Mouse (Mus musculus): ENCODE measurements around the gene St6galnac3. TPM values are rescaled to one million over a fixed set of nuclear protein-coding genes. Genes with fewer than 3 reads are reported as not detected.

The St6galnac3 gene
- polyA plus RNA-seq, 1 experiment, result not detected

- Histone ChIP-seq H3K79me2 (ENCODE audit: control insufficient read depth, insufficient read depth) (no peaks in the 10 kb centered on the region), H3K79me3 (ENCODE audit: low read depth) (no peaks in the 10 kb centered on the region), H3K27me3 (ENCODE audit: control insufficient read depth, insufficient read depth, insufficient read length) (no peaks in the 10 kb centered on the region), H3K4me3 (ENCODE audit: insufficient read depth, poor library complexity, severe bottlenecking) (no peak overlapping the region), H3K36me3 (ENCODE audit: control insufficient read depth, insufficient read depth) (no peaks in the 10 kb centered on the region), H3ac (ENCODE audit: control insufficient read depth, insufficient read length, low read depth) (no peak overlapping the region)
- peak; percentile 55 for TF ChIP-seq MYOD1 (IDR thresholded peaks at IDR 0.05; ENCODE audit: control insufficient read depth, insufficient read length, low read depth)
- TF ChIP-seq CEBPB (IDR thresholded peaks at IDR 0.05; ENCODE audit: low read depth), result no peak
- no peak for TF ChIP-seq CTCF (IDR thresholded peaks at IDR 0.05; ENCODE audit: control insufficient read depth, insufficient read depth, insufficient read length)
- TF ChIP-seq FOSL1 (IDR thresholded peaks at IDR 0.05; ENCODE audit: insufficient read depth, low read length, poor library complexity, severe bottlenecking), result no peak
Observed at GRCm38 (mm10) chr3:153416383-153416782, 308.6 kb downstream of the St6galnac3 start.

GRCm38 (mm10) chr3:153414132-153414531 lies 310.8 kb downstream of the St6galnac3 start:
- no peaks in the 10 kb centered on the region for H3K27me3 ChIP-seq (ENCODE audit: control insufficient read depth, insufficient read depth, insufficient read length)
- H3K4me3 ChIP-seq (ENCODE audit: insufficient read depth, poor library complexity, severe bottlenecking), result no peak overlapping the region
- no peak overlapping the region for H3ac ChIP-seq (ENCODE audit: control insufficient read depth, insufficient read length, low read depth)
- no peaks in the 10 kb centered on the region for H3K79me3 ChIP-seq (ENCODE audit: low read depth)
- H3K79me2 ChIP-seq (ENCODE audit: control insufficient read depth, insufficient read depth), result no peaks in the 10 kb centered on the region
- TF ChIP-seq CTCF (IDR thresholded peaks at IDR 0.05; ENCODE audit: control insufficient read depth, insufficient read depth, insufficient read length) (no peak), MYOD1 (IDR thresholded peaks at IDR 0.05; ENCODE audit: control insufficient read depth, insufficient read length, low read depth) (no peak), MAX (IDR thresholded peaks at IDR 0.05) (no peak), CEBPB (IDR thresholded peaks at IDR 0.05; ENCODE audit: low read depth) (no peak), FOSL1 (IDR thresholded peaks at IDR 0.05; ENCODE audit: insufficient read depth, low read length, poor library complexity, severe bottlenecking) (no peak), MYOG (IDR thresholded peaks at IDR 0.05; ENCODE audit: control insufficient read depth, extremely low read depth, insufficient read length) (no peak), USF1 (IDR thresholded peaks at IDR 0.05; ENCODE audit: low read depth) (no peak)
- no peaks in the 10 kb centered on the region for H3K36me3 ChIP-seq (ENCODE audit: control insufficient read depth, insufficient read depth)

GRCm38 (mm10) chr3:153409286-153409685 lies 315.7 kb downstream of the St6galnac3 start:
- H3ac ChIP-seq (ENCODE audit: control insufficient read depth, insufficient read length, low read depth), result no peak overlapping the region
- H3K27me3 ChIP-seq (ENCODE audit: control insufficient read depth, insufficient read depth, insufficient read length), result no peaks in the 10 kb centered on the region
- no peak overlapping the region for H3K4me3 ChIP-seq (ENCODE audit: insufficient read depth, poor library complexity, severe bottlenecking)
- H3K36me3 ChIP-seq (ENCODE audit: control insufficient read depth, insufficient read depth), result no peaks in the 10 kb centered on the region
- no peaks in the 10 kb centered on the region for H3K79me2 ChIP-seq (ENCODE audit: control insufficient read depth, insufficient read depth)
- H3K79me3 ChIP-seq (ENCODE audit: low read depth), result no peaks in the 10 kb centered on the region
- no peak for TF ChIP-seq USF1 (IDR thresholded peaks at IDR 0.05; ENCODE audit: low read depth)
- TF ChIP-seq MAX (IDR thresholded peaks at IDR 0.05), result no peak
- TF ChIP-seq MYOG (IDR thresholded peaks at IDR 0.05; ENCODE audit: control insufficient read depth, extremely low read depth, insufficient read length), result no peak
- TF ChIP-seq MYOD1 (IDR thresholded peaks at IDR 0.05; ENCODE audit: control insufficient read depth, insufficient read length, low read depth), result no peak
- TF ChIP-seq CTCF (IDR thresholded peaks at IDR 0.05; ENCODE audit: control insufficient read depth, insufficient read depth, insufficient read length), result no peak
- TF ChIP-seq FOSL1 (IDR thresholded peaks at IDR 0.05; ENCODE audit: insufficient read depth, low read length, poor library complexity, severe bottlenecking), result no peak
- no peak for TF ChIP-seq CEBPB (IDR thresholded peaks at IDR 0.05; ENCODE audit: low read depth)

GRCm38 (mm10) chr3:153408361-153408760 lies 316.6 kb downstream of the St6galnac3 start:
- Histone ChIP-seq H3K27me3 (ENCODE audit: control insufficient read depth, insufficient read depth, insufficient read length) (no peaks in the 10 kb centered on the region), H3K4me3 (ENCODE audit: insufficient read depth, poor library complexity, severe bottlenecking) (no peak overlapping the region), H3K79me3 (ENCODE audit: low read depth) (no peaks in the 10 kb centered on the region), H3ac (ENCODE audit: control insufficient read depth, insufficient read length, low read depth) (no peak overlapping the region), H3K79me2 (ENCODE audit: control insufficient read depth, insufficient read depth) (no peaks in the 10 kb centered on the region), H3K36me3 (ENCODE audit: control insufficient read depth, insufficient read depth) (no peaks in the 10 kb centered on the region)
- TF ChIP-seq FOSL1 (IDR thresholded peaks at IDR 0.05; ENCODE audit: insufficient read depth, low read length, poor library complexity, severe bottlenecking), result no peak
- no peak for TF ChIP-seq MYOG (IDR thresholded peaks at IDR 0.05; ENCODE audit: control insufficient read depth, extremely low read depth, insufficient read length)
- no peak for TF ChIP-seq MYOD1 (IDR thresholded peaks at IDR 0.05; ENCODE audit: control insufficient read depth, insufficient read length, low read depth)
- TF ChIP-seq CEBPB (IDR thresholded peaks at IDR 0.05; ENCODE audit: low read depth), result no peak
- no peak for TF ChIP-seq USF1 (IDR thresholded peaks at IDR 0.05; ENCODE audit: low read depth)
- TF ChIP-seq MAX (IDR thresholded peaks at IDR 0.05), result no peak
- TF ChIP-seq CTCF (IDR thresholded peaks at IDR 0.05; ENCODE audit: control insufficient read depth, insufficient read depth, insufficient read length), result no peak

- H3K27me3 ChIP-seq (ENCODE audit: control insufficient read depth, insufficient read depth, insufficient read length), result no peaks in the 10 kb centered on the region
- H3K79me3 ChIP-seq (ENCODE audit: low read depth), result no peaks in the 10 kb centered on the region
- no peaks in the 10 kb centered on the region for H3K79me2 ChIP-seq (ENCODE audit: control insufficient read depth, insufficient read depth)
- no peak overlapping the region for H3K4me3 ChIP-seq (ENCODE audit: insufficient read depth, poor library complexity, severe bottlenecking)
- TF ChIP-seq MAX (IDR thresholded peaks at IDR 0.05), result no peak
- no peak for TF ChIP-seq MYOD1 (IDR thresholded peaks at IDR 0.05; ENCODE audit: control insufficient read depth, insufficient read length, low read depth)
- TF ChIP-seq CTCF (IDR thresholded peaks at IDR 0.05; ENCODE audit: control insufficient read depth, insufficient read depth, insufficient read length), result no peak
- TF ChIP-seq MYOG (IDR thresholded peaks at IDR 0.05; ENCODE audit: control insufficient read depth, extremely low read depth, insufficient read length), result no peak
- no peak for TF ChIP-seq FOSL1 (IDR thresholded peaks at IDR 0.05; ENCODE audit: insufficient read depth, low read length, poor library complexity, severe bottlenecking)
- TF ChIP-seq USF1 (IDR thresholded peaks at IDR 0.05; ENCODE audit: low read depth), result no peak
- no peak for TF ChIP-seq CEBPB (IDR thresholded peaks at IDR 0.05; ENCODE audit: low read depth)
- H3ac ChIP-seq (ENCODE audit: control insufficient read depth, insufficient read length, low read depth), result no peak overlapping the region
- H3K36me3 ChIP-seq (ENCODE audit: control insufficient read depth, insufficient read depth), result no peaks in the 10 kb centered on the region
Observed at GRCm38 (mm10) chr3:153407698-153408097, 317.3 kb downstream of the St6galnac3 start.

GRCm38 (mm10) chr3:153406858-153407257 lies 318.1 kb downstream of the St6galnac3 start:
- Histone ChIP-seq H3K36me3 (ENCODE audit: control insufficient read depth, insufficient read depth) (no peaks in the 10 kb centered on the region), H3K27me3 (ENCODE audit: control insufficient read depth, insufficient read depth, insufficient read length) (no peaks in the 10 kb centered on the region), H3ac (ENCODE audit: control insufficient read depth, insufficient read length, low read depth) (no peak overlapping the region), H3K79me3 (ENCODE audit: low read depth) (no peaks in the 10 kb centered on the region), H3K4me3 (ENCODE audit: insufficient read depth, poor library complexity, severe bottlenecking) (no peak overlapping the region), H3K79me2 (ENCODE audit: control insufficient read depth, insufficient read depth) (no peaks in the 10 kb centered on the region)
- TF ChIP-seq CTCF (IDR thresholded peaks at IDR 0.05; ENCODE audit: control insufficient read depth, insufficient read depth, insufficient read length) (no peak), MAX (IDR thresholded peaks at IDR 0.05) (no peak), USF1 (IDR thresholded peaks at IDR 0.05; ENCODE audit: low read depth) (no peak), MYOG (IDR thresholded peaks at IDR 0.05; ENCODE audit: control insufficient read depth, extremely low read depth, insufficient read length) (no peak), CEBPB (IDR thresholded peaks at IDR 0.05; ENCODE audit: low read depth) (no peak), MYOD1 (IDR thresholded peaks at IDR 0.05; ENCODE audit: control insufficient read depth, insufficient read length, low read depth) (no peak), FOSL1 (IDR thresholded peaks at IDR 0.05; ENCODE audit: insufficient read depth, low read length, poor library complexity, severe bottlenecking) (no peak)
